Mouse (Mus musculus) liver, postnatal 0 days (tissue): ENCODE measurements around the gene Nav1.

ENCODE experiments used
- CTCF ChIP-seq: sonication (generic); IDR thresholded peaks from 2 replicates; pipeline ENCODE4 v1.5.1; 2016; ENCODE audit warnings: antibody characterized with exemption, low read depth
- EP300 ChIP-seq: IDR thresholded peaks from 2 replicates; pipeline ENCODE4 v1.6.1; 2016; ENCODE audit warnings: antibody characterized with exemption, low read depth, mild to moderate bottlenecking

- TF ChIP-seq CTCF (no peak), EP300 (no peak)
These were observed 44.0 kb downstream of the Nav1 start for GRCm38 (mm10) chr1:135562982-135563650.
